ENCODE assay signal across 11 mouse cellular contexts in genomic region chr2:35880362-35880761, GRCm38 (mm10).
DNase-seq lines count a peak whose midpoint lies in the region; ATAC-seq and TF ChIP-seq lines count a peak whose summit lies in the region.
"Had no signal": no experiment of that assay in that cellular context is flagged by ENCODE, and none has a peak within 500 bp of the region (broad histone marks: within the 10 kb centered on the region; RNA-seq: fewer than 3 reads in every experiment).

No protein-coding gene starts in this region.

- WGBS in kidney, adult 2 months: 69% methylated on average over 7 of the region's 7 CpGs
- 61% methylated on average over 7 of the region's 7 CpGs for WGBS in midbrain, embryonic 13.5 days

- no peak overlapping the region for H3K9ac ChIP-seq in midbrain, embryonic 13.5 days (replicated peaks)

- H3K9me3 ChIP-seq in midbrain, embryonic 13.5 days: no peaks in the 10 kb centered on the region

- H3K4me3 ChIP-seq in kidney, adult 2 months (ENCODE audit: insufficient read depth, low read depth, low read length): no peak overlapping the region
- no peak overlapping the region for H3K4me3 ChIP-seq in testis, adult 2 months (ENCODE audit: control insufficient read depth, low read depth, low read length)
- no peak overlapping the region for H3K4me3 ChIP-seq in midbrain, embryonic 13.5 days (replicated peaks)

- ATAC-seq in midbrain, embryonic 13.5 days: peak; percentile 55; the same call in 1 of the 2 replicates

- no peak overlapping the region for H3K4me2 ChIP-seq in midbrain, embryonic 13.5 days (replicated peaks)

- H3K4me1 ChIP-seq in kidney, adult 2 months (ENCODE audit: control insufficient read depth, insufficient read depth, low read length): no peaks in the 10 kb centered on the region
- peaks cover 3% of the 10 kb centered on the region; the same call in 1 of the 2 replicates for H3K4me1 ChIP-seq in testis, adult 2 months (ENCODE audit: control insufficient read depth, insufficient read depth, low read length)
- peaks cover 26% of the 10 kb centered on the region for H3K4me1 ChIP-seq in midbrain, embryonic 13.5 days (replicated peaks)

- TF ChIP-seq POLR2A in kidney, adult 2 months (IDR thresholded peaks at IDR 0.05; ENCODE audit: low read depth, low read length): no peak
- 0 out of 2 replicates have a peak, but pooled peaks have one; percentile 2 for TF ChIP-seq POLR2A in testis, adult 2 months (IDR thresholded peaks at IDR 0.05; ENCODE audit: control insufficient read depth, low read depth, low read length)

- H3K27me3 ChIP-seq in kidney, adult 2 months (replicated peaks; ENCODE audit: control insufficient read depth, insufficient read depth, low read length): no peaks in the 10 kb centered on the region
- no peaks in the 10 kb centered on the region for H3K27me3 ChIP-seq in testis, adult 2 months (ENCODE audit: control insufficient read depth, insufficient read depth, low read length)
- no peaks in the 10 kb centered on the region for H3K27me3 ChIP-seq in midbrain, embryonic 13.5 days

- H3K27ac ChIP-seq in kidney, adult 2 months (ENCODE audit: insufficient read depth, low read depth, low read length): no peak overlapping the region
- H3K27ac ChIP-seq in testis, adult 2 months (ENCODE audit: control insufficient read depth, insufficient read depth, low read depth, low read length): peak overlapping the region; percentile 21; the same call in 1 of the 2 replicates
- no peak overlapping the region for H3K27ac ChIP-seq in midbrain, embryonic 13.5 days

- peak; percentile 7 for DNase-seq in kidney, adult 2 months
- no peak for DNase-seq in kidney, postnatal 25 days
- no peak for DNase-seq in testis, postnatal 14 days (ENCODE audit: low spot score)
- no peak for DNase-seq in frontal cortex, postnatal 36 days (ENCODE audit: low spot score in 2 of 2)
- DNase-seq in adrenal gland, postnatal 25 days: no peak
- DNase-seq: cerebellum, adult 8-10 months; embryo, embryonic 11 days; kidney, adult 9 months; lung, adult 2 months had no signal

- no peaks in the 10 kb centered on the region for H3K36me3 ChIP-seq in kidney, adult 2 months (ENCODE audit: control insufficient read depth, insufficient read depth, low read length)
- H3K36me3 ChIP-seq in testis, adult 2 months (ENCODE audit: control insufficient read depth, insufficient read depth, low read length): no peaks in the 10 kb centered on the region; the same call in 1 of the 2 replicates
- no peaks in the 10 kb centered on the region for H3K36me3 ChIP-seq in midbrain, embryonic 13.5 days

- no peak for TF ChIP-seq CTCF in kidney, adult 2 months (conservative IDR thresholded peaks at IDR 0.05; ENCODE audit: insufficient read depth, insufficient read length, low read depth, low read length)
- no peak for TF ChIP-seq CTCF in testis, adult 2 months (IDR thresholded peaks at IDR 0.05; ENCODE audit: control insufficient read depth, insufficient read depth, insufficient replicate concordance, low read depth, low read length)
